Mouse (Mus musculus) heart, postnatal 0 days (tissue): Measurements from ENCODE around the gene Plekha8. TPM values are rescaled to one million over a fixed set of nuclear protein-coding genes. Genes with fewer than 3 reads are reported as not detected.

Experiments used
- ATAC-seq: fragments of 200-750 bp; cut with Nextera tagmentation; 2 replicates; pipeline ENCODE4 v1.8.0; 2017; ENCODE audit warnings: low read depth, moderate number of reproducible peaks, moderate library complexity; ENCODE audit not compliant: insufficient read depth
- DNase-seq: peaks from one replicate; pipeline ENCODE4 v3.0.0-alpha.2; 2016; ENCODE audit warnings: low spot score
- H3K27ac ChIP-seq: fragments of 300-500 bp; sonication (generic); 2 replicates; pipeline ENCODE4 v1.5.1; 2014; ENCODE audit warnings: low read depth, mild to moderate bottlenecking
- H3K27me3 ChIP-seq: fragments of 300-500 bp; sonication (generic); 2 replicates; pipeline ENCODE4 v1.6.1; 2014; ENCODE audit warnings: low read length, mixed read lengths; ENCODE audit not compliant: control insufficient read depth, insufficient read depth
- H3K36me3 ChIP-seq: fragments of 300-500 bp; sonication (generic); replicated peaks from 2 replicates; pipeline ENCODE4 v1.6.1; 2014; ENCODE audit warnings: low read length, mixed read lengths; ENCODE audit not compliant: control insufficient read depth, insufficient read depth
- H3K4me1 ChIP-seq: fragments of 300-500 bp; sonication (generic); 2 replicates; pipeline ENCODE4 v1.6.1; 2014; ENCODE audit warnings: antibody characterized with exemption; ENCODE audit not compliant: control insufficient read depth, insufficient read depth
- H3K4me2 ChIP-seq: fragments of 300-500 bp; sonication (generic); 2 replicates; pipeline ENCODE4 v1.6.1; 2014; ENCODE audit warnings: low read depth, mild to moderate bottlenecking, low read length, moderate library complexity
- H3K4me3 ChIP-seq: fragments of 300-500 bp; sonication (generic); 2 replicates; pipeline ENCODE4 v1.5.1; 2014; ENCODE audit warnings: low read depth, low read length
- H3K9ac ChIP-seq: fragments of 300-500 bp; sonication (generic); replicated peaks from 2 replicates; pipeline ENCODE4 v1.6.1; 2014; ENCODE audit warnings: low read depth, low read length, mixed read lengths
- H3K9me3 ChIP-seq: fragments of 300-500 bp; sonication (generic); replicated peaks from 2 replicates; pipeline ENCODE4 v1.6.1; 2016; ENCODE audit warnings: low read length; ENCODE audit not compliant: control insufficient read depth
- CTCF ChIP-seq: IDR thresholded peaks from 2 replicates; pipeline ENCODE4 v1.5.1; 2016; ENCODE audit warnings: antibody characterized with exemption, control low read depth, low read depth
- EP300 ChIP-seq: IDR thresholded peaks from 2 replicates; pipeline ENCODE4 v1.6.1; 2016; ENCODE audit warnings: antibody characterized with exemption, low read depth
- WGBS: fragments of 180-500 bp; shearing (Covaris S2); extraction: QIAGEN DNeasy Blood & Tissue Kit; methylation state at CpG from one replicate; pipeline ENCODE4 v1.1.7; 2014; 5-methylcytosine and 5-hydroxymethylcytosine counted together
- polyA plus RNA-seq: library from polyadenylated mRNA; unstranded; fragments of >200 nt; fragmentation: Nextera tagmentation; extraction: Ambion mirVana; gene quantifications from 2 replicates; pipeline ENCODE4 v1.2.1, GENCODE M21; 2015
- total RNA-seq: library from RNA; depleted of rRNA; stranded (reverse); fragments of >200 nt; gene quantifications from 2 replicates; pipeline ENCODE4 v1.2.3, GENCODE M21; 2014; ENCODE audit warnings: low replicate concordance

Plekha8 gene
- total and polyA plus RNA-seq, 2 experiments from 2014 or later = 5.3 to 10.0 TPM

DNA sequence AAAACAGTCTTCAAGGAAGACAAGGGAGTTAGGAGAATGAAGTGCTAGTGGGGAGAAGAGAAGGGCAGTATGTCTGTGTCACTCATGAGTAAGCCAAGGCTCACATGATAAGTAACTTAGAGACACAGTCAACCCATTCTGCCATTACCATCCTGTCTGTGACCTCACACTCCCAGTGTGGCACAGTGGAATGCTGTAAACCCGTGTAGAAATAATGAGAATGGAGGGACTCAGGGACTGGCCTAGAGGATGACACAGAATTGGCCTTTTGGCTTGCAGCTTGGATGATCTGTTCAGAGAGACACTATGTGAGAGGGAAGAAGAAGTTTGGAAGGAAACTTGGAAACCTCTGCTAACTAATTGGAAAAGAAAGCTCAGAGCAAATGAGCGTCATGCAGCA, 8.0 kb downstream of the Plekha8 start:
- Histone ChIP-seq H3K9ac (no peak overlapping the region), H3K4me1 (peaks cover 3% of the 10 kb centered on the region; the same call in 1 of the 2 replicates), H3K27me3 (no peaks in the 10 kb centered on the region), H3K27ac (no peak overlapping the region), H3K36me3 (peaks cover 3% of the 10 kb centered on the region; the same call in 1 of the 2 replicates), H3K9me3 (no peaks in the 10 kb centered on the region), H3K4me2 (no peak overlapping the region), H3K4me3 (no peak overlapping the region)
- 75% methylated on average over 2 of the region's 2 CpGs for WGBS
- ATAC-seq (no peak), DNase-seq (no peak)
- TF ChIP-seq EP300 = no peak
- no peak for TF ChIP-seq CTCF

DNA sequence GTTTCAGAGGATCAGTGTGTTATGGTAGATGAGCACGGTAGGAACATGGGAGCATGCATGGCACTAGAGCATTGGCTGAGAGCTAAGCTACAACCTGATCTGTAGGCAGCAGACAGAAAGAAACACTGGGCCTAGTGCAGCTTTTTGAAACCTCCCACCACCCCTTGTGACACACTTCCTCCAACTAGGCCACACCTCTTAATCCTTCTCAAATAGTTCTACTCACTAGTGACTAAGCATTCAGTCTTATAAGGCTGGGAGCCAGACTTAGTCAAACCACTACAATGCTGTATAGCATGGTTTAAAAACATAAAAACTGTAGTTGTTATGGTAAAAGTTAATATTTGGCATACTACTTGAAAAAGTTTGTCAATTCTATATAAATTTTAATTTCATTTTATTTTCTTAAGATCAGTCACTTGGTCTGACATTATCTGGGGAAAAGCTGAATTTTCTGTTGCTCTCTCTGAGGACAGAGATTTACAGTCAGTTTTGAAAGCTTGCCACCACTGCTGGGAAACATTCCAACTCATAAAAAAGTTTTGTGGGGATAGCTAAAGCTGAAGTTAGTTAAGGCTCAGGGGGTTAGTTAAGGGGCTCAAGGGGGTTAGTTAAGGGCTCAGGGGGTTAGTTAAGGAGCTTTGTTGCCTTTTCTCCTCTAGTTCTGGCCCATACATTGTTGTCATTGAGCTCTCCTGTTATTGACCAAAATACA, 9.2 kb downstream of the Plekha8 start:
- 97% methylated on average over 1 of the region's 1 CpGs for WGBS
- peaks cover 3% of the 10 kb centered on the region; the same call in 1 of the 2 replicates for H3K4me1 ChIP-seq

DNA sequence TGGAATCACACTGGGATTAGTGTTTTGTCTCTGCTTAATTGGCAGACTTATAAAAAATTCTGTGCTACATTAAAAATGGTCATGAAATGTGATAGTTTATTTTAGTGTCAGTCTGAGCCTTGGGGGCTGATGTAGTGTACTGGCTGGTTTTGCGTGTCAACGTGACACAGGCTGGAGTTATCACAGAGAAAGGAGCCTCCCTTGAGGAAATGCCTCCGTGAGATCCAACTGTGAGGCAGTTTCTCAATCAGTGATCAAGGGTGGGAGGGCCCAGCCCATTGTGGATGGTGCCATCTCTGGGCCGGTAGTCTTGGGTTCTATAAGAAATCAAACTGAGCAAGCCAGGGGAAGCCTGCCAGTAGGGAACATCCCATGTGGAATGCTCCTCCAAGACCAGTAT, 11.3 kb downstream of the Plekha8 start:
- Histone ChIP-seq H3K36me3 (peaks cover 3% of the 10 kb centered on the region; the same call in 1 of the 2 replicates), H3K27me3 (no peaks in the 10 kb centered on the region), H3K4me2 (no peak overlapping the region), H3K27ac (no peak overlapping the region), H3K4me1 (peaks cover 3% of the 10 kb centered on the region; the same call in 1 of the 2 replicates), H3K9me3 (no peaks in the 10 kb centered on the region; the same call in 1 of the 2 replicates), H3K9ac (no peak overlapping the region), H3K4me3 (no peak overlapping the region)
- DNase-seq (no peak), ATAC-seq (no peak)
- WGBS = 52% methylated on average over 4 of the region's 4 CpGs
- no peak for TF ChIP-seq EP300
- TF ChIP-seq CTCF = no peak

More for the DNA sequence above, 9.2 kb downstream of the Plekha8 start:
- no peak overlapping the region for H3K9ac ChIP-seq
- H3K4me2 ChIP-seq = no peak overlapping the region
- H3K27me3 ChIP-seq = no peaks in the 10 kb centered on the region
- ATAC-seq (no peak), DNase-seq (no peak)
- TF ChIP-seq EP300 = no peak
- no peak for TF ChIP-seq CTCF
- H3K9me3 ChIP-seq = no peaks in the 10 kb centered on the region; the same call in 1 of the 2 replicates
- H3K36me3 ChIP-seq = peaks cover 3% of the 10 kb centered on the region; the same call in 1 of the 2 replicates
- H3K27ac ChIP-seq = no peak overlapping the region
- H3K4me3 ChIP-seq = no peak overlapping the region

DNA sequence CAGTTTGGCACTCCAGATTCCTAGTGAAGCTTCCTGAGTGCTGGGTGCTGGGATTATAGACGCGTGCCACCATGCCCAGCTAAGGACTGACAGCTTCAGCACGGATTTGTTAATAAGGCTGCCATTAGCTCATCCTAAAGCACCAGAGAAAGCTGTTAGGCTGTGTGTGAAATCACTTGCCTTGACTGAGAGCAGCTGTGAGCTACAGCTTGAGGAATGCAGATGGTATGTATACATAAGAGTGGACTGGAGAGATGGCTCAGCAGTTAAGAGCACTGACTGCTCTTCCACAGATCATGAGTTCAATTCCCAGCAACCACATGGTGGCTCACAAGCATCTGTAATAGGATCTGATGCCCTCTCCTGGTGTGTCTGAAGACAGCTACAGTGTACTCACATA, 22.5 kb downstream of the Plekha8 start:
- whole genome bisulfite sequencing = 67% methylated on average over 3 of the region's 3 CpGs
- no peak for TF ChIP-seq EP300
- no peak for TF ChIP-seq CTCF
- ATAC-seq (no peak), DNase-seq (no peak)
- Histone ChIP-seq H3K36me3 (peaks cover 22% of the 10 kb centered on the region; the same call in 1 of the 2 replicates), H3K27me3 (no peaks in the 10 kb centered on the region), H3K9ac (no peak overlapping the region), H3K4me2 (no peak overlapping the region), H3K4me3 (no peak overlapping the region), H3K9me3 (no peaks in the 10 kb centered on the region), H3K27ac (no peak overlapping the region), H3K4me1 (no peaks in the 10 kb centered on the region)

DNA sequence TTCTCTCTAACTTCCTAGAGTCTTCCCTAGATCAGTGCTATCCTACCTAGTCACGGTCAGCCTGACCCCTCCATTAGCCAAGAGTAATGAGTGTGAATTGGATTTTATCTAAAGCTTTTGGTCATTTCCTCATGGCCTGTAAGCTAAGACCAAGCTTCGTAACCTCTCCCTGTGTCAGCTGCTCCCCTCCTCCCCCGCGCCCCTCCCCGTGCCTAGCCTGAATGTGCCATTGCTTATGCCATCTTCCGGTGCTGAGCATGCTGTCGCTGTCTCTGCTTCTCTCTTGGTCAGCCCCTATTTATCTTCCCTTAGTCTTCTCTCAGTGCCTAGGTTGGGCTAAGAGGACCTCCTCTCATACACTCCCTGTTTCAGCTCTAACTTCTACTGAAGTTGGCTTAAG, 24.6 kb downstream of the Plekha8 start:
- Histone ChIP-seq H3K4me3 (no peak overlapping the region), H3K36me3 (peaks cover 33% of the 10 kb centered on the region), H3K4me2 (no peak overlapping the region), H3K9ac (no peak overlapping the region), H3K27ac (no peak overlapping the region), H3K9me3 (no peaks in the 10 kb centered on the region), H3K27me3 (no peaks in the 10 kb centered on the region), H3K4me1 (no peaks in the 10 kb centered on the region)
- DNase-seq = no peak
- WGBS = 84% methylated on average over 7 of the region's 7 CpGs
- TF ChIP-seq EP300 = no peak
- no peak for TF ChIP-seq CTCF
- ATAC-seq = no peak
